Mouse (Mus musculus) erythroid progenitor cell, adult 5-6 weeks (primary cell): ENCODE results near the gene Gucd1. TPM values are rescaled to one million over a fixed set of nuclear protein-coding genes. Genes with fewer than 3 reads are reported as not detected.
"Not testable (repeated sequence)": the region's sequence is repeated elsewhere in the genome, so short reads cannot be mapped to it uniquely, and the experiment has no call there.

Experiments used
- ATAC-seq: replicated peaks from 2 replicates; pipeline ENCODE4 v1.8.0; 2016; ENCODE audit warnings: moderate number of reproducible peaks, mild to moderate bottlenecking, moderate TSS enrichment, inconsistent platforms; ENCODE audit not compliant: poor library complexity, low FRiP score, severe bottlenecking
- total RNA-seq, 2 experiments: library from RNA; stranded (forward) in 1 of 2; stranded (reverse) in 1 of 2; fragments of 150-400 nt in 1 of 2; fragments of 186-747, 209-891 nt in 1 of 2; gene quantifications; 2 replicates each; pipeline versions ENCODE4 v1.2.3 to v1.2.4; 2015 to 2017; ENCODE audit warnings: low replicate concordance in 2 of 2

Gene Gucd1
- total RNA-seq (2015; ENCODE audit: low replicate concordance) (71.7 and 89.7 TPM in 2 replicates), total RNA-seq (2017; ENCODE audit: low replicate concordance) (90.9 and 159 TPM in 2 replicates)

- peak; percentile 73 for ATAC-seq
Measured at GRCm38 (mm10) chr10:75517758-75518143, at the start of gene Gucd1. Gene Gucd1, minus strand, starts transcription at chr10:75517972.

- ATAC-seq, result not testable (repeated sequence)
Measured at GRCm38 (mm10) chr10:75566765-75567164, 49.0 kb upstream of the Gucd1 start.

GRCm38 (mm10) chr10:75566321-75566720 is 48.5 kb upstream of the Gucd1 start:
- no peak for ATAC-seq

- ATAC-seq, result no peak
Measured at GRCm38 (mm10) chr10:75565906-75566305, 48.1 kb upstream of the Gucd1 start.

- ATAC-seq, result no peak
Measured at GRCm38 (mm10) chr10:75565436-75565835, 47.7 kb upstream of the Gucd1 start.

GRCm38 (mm10) chr10:75564687-75565265 is 47.0 kb upstream of the Gucd1 start:
- no peak for ATAC-seq

GRCm38 (mm10) chr10:75562596-75562995 is 44.8 kb upstream of the Gucd1 start:
- no peak for ATAC-seq

GRCm38 (mm10) chr10:75561071-75561654 is 43.4 kb upstream of the Gucd1 start, which contains the start of gene Ggt1:
Gene Ggt1, plus strand, starts transcription at chr10:75561604.
- ATAC-seq, result no peak

- no peak for ATAC-seq
Measured at GRCm38 (mm10) chr10:75560549-75560899, 42.8 kb upstream of the Gucd1 start.

- no peak for ATAC-seq
Measured at GRCm38 (mm10) chr10:75559676-75560548, 42.1 kb upstream of the Gucd1 start, which contains the start of gene Lrrc75b. Gene Lrrc75b, minus strand, starts transcription at chr10:75560330.

GRCm38 (mm10) chr10:75559041-75559675 is 41.4 kb upstream of the Gucd1 start:
- ATAC-seq, result no peak

GRCm38 (mm10) chr10:75558515-75558914 is 40.7 kb upstream of the Gucd1 start:
- no peak for ATAC-seq

GRCm38 (mm10) chr10:75556026-75556425 is 38.3 kb upstream of the Gucd1 start:
- ATAC-seq, result no peak

GRCm38 (mm10) chr10:75555557-75555956 is 37.8 kb upstream of the Gucd1 start:
- ATAC-seq, result no peak

GRCm38 (mm10) chr10:75554090-75554489 is 36.3 kb upstream of the Gucd1 start:
- ATAC-seq, result peak; percentile 51; the same call in 1 of the 2 replicates

- no peak for ATAC-seq
Measured at GRCm38 (mm10) chr10:75552701-75553450, 35.1 kb upstream of the Gucd1 start.

GRCm38 (mm10) chr10:75552106-75552505 is 34.3 kb upstream of the Gucd1 start:
- no peak for ATAC-seq

- ATAC-seq, result no peak
Measured at GRCm38 (mm10) chr10:75551175-75551574, 33.4 kb upstream of the Gucd1 start.

- no peak for ATAC-seq
Measured at GRCm38 (mm10) chr10:75549886-75550285, 32.1 kb upstream of the Gucd1 start.
